Mouse (Mus musculus) spleen, adult 2 months (tissue): ENCODE measurements at regions not wholly inside any gene's neighbourhood (a gene's known extent, or its start where the extent isn't known, plus 50 kb on each side); places are given as distances from the start of the nearest gene placed in this dataset.

Source experiments
- CTCF ChIP-seq: fragments of 200-500 bp; IDR thresholded peaks from 2 replicates; pipeline ENCODE4 v1.5.1; 2011; ENCODE audit warnings: mild to moderate bottlenecking, inconsistent platforms; ENCODE audit not compliant: insufficient read depth, insufficient read length, insufficient replicate concordance; ENCODE audit errors: extremely low read depth
- POLR2A ChIP-seq: fragments of 200-500 bp; IDR thresholded peaks from 2 replicates; pipeline ENCODE4 v1.6.1; 2011; ENCODE audit warnings: low read depth, low read length, inconsistent platforms

- TF ChIP-seq CTCF (no peak), POLR2A (no peak)
Observed at GRCm38 (mm10) chr15:61127130-61127529, 204.3 kb upstream of the A1bg start.
